ENCODE assay signal across 11 mouse cellular contexts in genomic region chr7:66310670-66311656, GRCm38 (mm10). TPM values are rescaled to one million over a fixed set of nuclear protein-coding genes. Genes with fewer than 3 reads are reported as not detected.
DNase-seq lines count a peak whose midpoint lies in the region; ATAC-seq and TF ChIP-seq lines count a peak whose summit lies in the region.
"Had no signal": no experiment of that assay in that cellular context is flagged by ENCODE, and none has a peak within 500 bp of the region (broad histone marks: within the 10 kb centered on the region; RNA-seq: fewer than 3 reads in every experiment).

No protein-coding gene starts in this region.

- H3K79me3 ChIP-seq in C2C12 (ENCODE audit: low read depth) = no peaks in the 10 kb centered on the region

- 68% methylated on average over 26 of the region's 26 CpGs for WGBS in heart, embryonic 11.5 days (ENCODE audit: insufficient replicate concordance)
- 41% methylated on average over 26 of the region's 26 CpGs for WGBS in intestine, postnatal 0 days

- no peak overlapping the region for H3K27ac ChIP-seq in heart, embryonic 11.5 days (ENCODE audit: low read depth, low read length)
- peak overlapping the region; percentile 58 for H3K27ac ChIP-seq in intestine, postnatal 0 days (ENCODE audit: low read depth, low read length)

- no peak overlapping the region for H3ac ChIP-seq in C2C12 (ENCODE audit: control insufficient read depth, insufficient read length, low read depth)

- no peak overlapping the region for H3K4me3 ChIP-seq in heart, embryonic 11.5 days (ENCODE audit: low read depth, low read length)
- H3K4me3 ChIP-seq in C2C12 (ENCODE audit: insufficient read depth, poor library complexity, severe bottlenecking) = no peak overlapping the region
- no peak overlapping the region for H3K4me3 ChIP-seq in intestine, postnatal 0 days (ENCODE audit: low read depth, low read length)

- H3K9me3 ChIP-seq in heart, embryonic 11.5 days (replicated peaks; ENCODE audit: control insufficient read depth, low read length) = peaks cover 3% of the 10 kb centered on the region
- H3K9me3 ChIP-seq in intestine, postnatal 0 days (ENCODE audit: control insufficient read depth) = no peaks in the 10 kb centered on the region

- no peak for TF ChIP-seq CTCF in C2C12 (IDR thresholded peaks at IDR 0.05; ENCODE audit: control insufficient read depth, insufficient read depth, insufficient read length)
- TF ChIP-seq CTCF in intestine, postnatal 0 days (IDR thresholded peaks at IDR 0.05; ENCODE audit: low read depth) = no peak

- H3K36me3 ChIP-seq in heart, embryonic 11.5 days (ENCODE audit: control insufficient read depth, insufficient read depth, low read length) = peaks cover 3% of the 10 kb centered on the region
- peaks cover 28% of the 10 kb centered on the region for H3K36me3 ChIP-seq in C2C12 (ENCODE audit: control insufficient read depth, insufficient read depth)
- peaks cover 22% of the 10 kb centered on the region for H3K36me3 ChIP-seq in intestine, postnatal 0 days (ENCODE audit: control insufficient read depth, insufficient read depth)

- H3K9ac ChIP-seq in heart, embryonic 11.5 days (ENCODE audit: low read depth, low read length) = no peak overlapping the region
- H3K9ac ChIP-seq in intestine, postnatal 0 days (ENCODE audit: low read depth, low read length) = no peak overlapping the region

- peaks cover 10% of the 10 kb centered on the region for H3K4me1 ChIP-seq in heart, embryonic 11.5 days (ENCODE audit: control insufficient read depth, insufficient read depth, low read length)
- H3K4me1 ChIP-seq in intestine, postnatal 0 days (replicated peaks; ENCODE audit: control insufficient read depth, insufficient read depth, low read length) = 0 out of 2 replicates have a peak, but pooled peaks cover 4% of the 10 kb centered on the region

- H3K79me2 ChIP-seq in C2C12 (ENCODE audit: control insufficient read depth, insufficient read depth) = peaks cover 14% of the 10 kb centered on the region

- no peak for ATAC-seq in heart, embryonic 11.5 days (replicated peaks; ENCODE audit: insufficient number of reproducible peaks, low FRiP score, low TSS enrichment)
- ATAC-seq in common myeloid progenitor, adult 5-6 weeks (replicated peaks; ENCODE audit: low read depth, poor library complexity, severe bottlenecking) = peak; percentile 39
- peak; percentile 80 for ATAC-seq in intestine, postnatal 0 days
- no peak for ATAC-seq in frontal cortex, adult (ENCODE audit: low TSS enrichment)

- peak; percentile 97 for DNase-seq in heart, adult 11 months
- peak; percentile 93 for DNase-seq in lung, postnatal 36 days
- DNase-seq in thymus, postnatal 25 days = no peak

- peaks cover 7% of the 10 kb centered on the region; the same call in 1 of the 2 replicates for H3K27me3 ChIP-seq in heart, embryonic 11.5 days (ENCODE audit: control insufficient read depth, insufficient read depth, low read length)
- H3K27me3 ChIP-seq in C2C12 (ENCODE audit: control insufficient read depth, insufficient read depth, insufficient read length) = no peaks in the 10 kb centered on the region
- no peaks in the 10 kb centered on the region for H3K27me3 ChIP-seq in intestine, postnatal 0 days (replicated peaks; ENCODE audit: control insufficient read depth, insufficient read depth, low read length)

- H3K4me2 ChIP-seq in heart, embryonic 11.5 days = no peak overlapping the region
- peak overlapping the region; percentile 24; the same call in 1 of the 2 replicates for H3K4me2 ChIP-seq in intestine, postnatal 0 days (replicated peaks; ENCODE audit: low read depth)

TF ChIP-seq in C2C12, 6 proteins besides CTCF, POLR2A, EP300 and RAD21:
- TF ChIP-seq MYOG (IDR thresholded peaks at IDR 0.05; ENCODE audit: control insufficient read depth, extremely low read depth, insufficient read length) (no peak), MYOD1 (IDR thresholded peaks at IDR 0.05; ENCODE audit: control insufficient read depth, insufficient read length, low read depth) (peak; percentile 31), USF1 (IDR thresholded peaks at IDR 0.05; ENCODE audit: low read depth) (no peak), CEBPB (IDR thresholded peaks at IDR 0.05; ENCODE audit: low read depth) (peak; percentile 96), FOSL1 (IDR thresholded peaks at IDR 0.05; ENCODE audit: insufficient read depth, low read length, poor library complexity, severe bottlenecking) (no peak), MAX (IDR thresholded peaks at IDR 0.05) (no peak)

RNA-seq across cellular contexts. Expression of gene Gm10974, which starts 54.7 kb away (rescaled TPM):
- polyA plus RNA-seq in heart, embryonic 11.5 days (2014; fragmentation: Nextera tagmentation; extraction: Ambion mirVana) = not detected in 2 replicates
- polyA plus RNA-seq in C2C12 (2012; fragmentation: generic; extraction: Trizol) = not detected
- total RNA-seq in common myeloid progenitor, adult 5-6 weeks (2017) = not detected in 2 replicates
- not detected in 2 replicates for polyA plus RNA-seq in intestine, postnatal 0 days (2015; fragmentation: Nextera tagmentation; extraction: Ambion mirVana)
- total RNA-seq: ES-E14 had no signal
- polyA plus RNA-seq: heart, embryonic 14.5 days; neural tube, embryonic 14.5 days had no signal

Comparison
In these comparisons a context has a peak if more than half of its experiments do, and no peak if none do; other contexts are left out.
1. ATAC-seq: peak in common myeloid progenitor, adult 5-6 weeks (single experiment) and intestine, postnatal 0 days (single experiment); none in heart, embryonic 11.5 days (single experiment) and frontal cortex, adult (single experiment).